Mouse (Mus musculus): ENCODE measurements around the gene Ssrp1. TPM values are rescaled to one million over a fixed set of nuclear protein-coding genes. Genes with fewer than 3 reads are reported as not detected.

Ssrp1 gene
- total RNA-seq, 2 experiments from 2014 or later: 104 TPM

DNA sequence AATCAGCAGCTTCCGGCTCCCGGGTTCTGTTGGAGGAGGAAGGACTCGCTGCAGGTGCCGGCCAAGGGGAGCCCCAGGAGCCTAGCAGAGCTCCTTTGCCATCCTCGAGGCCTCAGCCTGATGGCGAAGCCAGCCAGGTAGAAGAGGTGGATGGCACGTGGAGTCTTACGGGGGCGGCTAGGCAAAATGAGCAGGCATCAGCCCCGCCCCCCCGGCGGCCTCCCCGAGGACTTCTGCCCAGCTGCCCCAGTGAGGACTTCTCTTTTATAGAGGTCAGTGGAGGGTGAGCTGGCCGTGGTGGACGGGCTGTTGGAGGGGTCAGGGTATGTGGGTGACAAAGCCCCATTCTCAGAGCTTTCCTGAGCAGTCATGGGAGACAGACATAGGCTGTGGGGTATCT lies 33.1 kb downstream of the Ssrp1 start:
- no peak for DNase-seq (ENCODE audit: low spot score in 2 of 2)

DNA sequence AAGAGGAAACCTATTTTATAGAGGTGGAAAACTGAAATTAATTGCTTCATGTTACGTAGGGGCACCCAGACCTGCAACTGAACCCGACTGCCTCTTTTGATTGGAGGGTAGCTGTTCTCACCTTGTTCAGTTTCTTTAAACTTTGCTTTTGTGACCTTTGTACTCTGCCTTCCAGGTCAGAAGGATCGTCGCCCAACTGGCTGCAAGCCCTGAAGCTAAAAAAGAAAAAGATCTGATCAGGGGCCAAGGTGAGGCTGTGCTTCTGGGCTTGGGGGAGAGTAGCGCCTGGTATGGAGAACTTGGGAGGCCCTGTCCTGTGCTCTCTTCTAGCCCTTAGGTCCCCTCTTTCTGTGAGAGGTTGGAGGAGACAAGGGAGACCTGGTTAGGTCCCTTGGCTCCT lies 34.9 kb downstream of the Ssrp1 start:
- DNase-seq (ENCODE audit: low spot score in 2 of 2): no peak

DNA sequence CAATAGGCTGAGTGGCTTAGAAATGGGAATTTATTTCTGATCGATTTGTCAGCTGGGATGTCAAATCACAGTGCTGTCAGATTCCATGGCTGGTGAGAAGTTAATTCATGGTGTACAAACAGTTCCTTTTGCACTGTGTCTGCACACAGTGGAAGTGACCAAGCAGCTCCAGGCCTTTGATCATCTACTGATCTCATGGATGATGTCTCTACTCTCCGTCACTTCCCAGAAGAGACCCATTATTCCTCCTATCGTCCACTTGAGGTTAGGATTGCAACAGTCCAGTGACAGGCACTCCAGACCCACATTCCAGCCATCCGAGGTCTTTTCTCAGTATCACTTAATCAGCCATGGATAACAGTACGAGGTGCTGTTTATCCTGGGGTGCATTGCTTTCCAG lies 36.7 kb downstream of the Ssrp1 start:
- DNase-seq (ENCODE audit: low spot score in 2 of 2): no peak

DNA sequence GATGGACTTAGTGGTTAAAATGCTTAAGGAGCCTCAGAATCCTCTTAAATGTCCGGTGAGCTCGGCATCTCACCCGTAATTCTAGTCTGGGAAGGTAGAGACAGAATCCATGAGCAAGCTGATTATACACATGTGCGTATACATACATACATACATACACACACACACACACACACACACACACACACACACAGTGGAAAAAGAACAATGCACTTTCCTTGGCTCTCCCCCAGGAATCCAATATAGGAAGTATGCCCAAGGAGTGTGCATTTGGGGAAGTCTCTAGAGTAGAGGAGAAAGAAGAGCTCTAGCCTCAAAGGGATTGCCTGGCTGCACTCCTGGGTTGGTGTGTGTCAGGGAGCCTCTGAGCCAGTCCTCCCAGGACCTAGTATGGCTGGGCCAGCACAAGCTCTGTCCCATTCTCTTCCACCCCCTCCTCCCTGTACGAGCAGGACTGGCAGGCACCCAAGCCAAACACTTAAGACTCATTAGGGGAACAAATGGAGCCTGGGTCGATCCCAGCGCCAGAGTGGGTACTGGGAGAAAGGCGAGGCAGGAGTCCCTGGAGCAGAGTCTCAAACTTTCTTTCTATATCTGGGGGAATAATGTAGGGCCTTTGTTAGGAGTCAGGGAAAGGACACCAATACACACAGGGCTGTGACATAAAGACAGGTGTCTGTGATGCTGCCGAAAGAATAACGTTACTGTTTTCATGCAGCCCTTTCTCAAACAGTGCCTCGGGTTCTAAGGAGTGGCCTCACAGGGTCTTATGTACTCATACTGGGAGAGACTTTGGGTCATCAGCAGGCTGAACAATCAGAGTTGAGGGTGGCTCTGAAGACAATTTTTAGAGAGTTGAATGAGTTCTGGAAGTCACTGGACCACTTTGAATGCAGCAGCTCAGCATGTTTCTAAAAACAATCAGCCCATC lies 51.9 kb downstream of the Ssrp1 start:
- DNase-seq (ENCODE audit: low spot score in 2 of 2): peak in 1 of 2 experiments; percentile 43

DNA sequence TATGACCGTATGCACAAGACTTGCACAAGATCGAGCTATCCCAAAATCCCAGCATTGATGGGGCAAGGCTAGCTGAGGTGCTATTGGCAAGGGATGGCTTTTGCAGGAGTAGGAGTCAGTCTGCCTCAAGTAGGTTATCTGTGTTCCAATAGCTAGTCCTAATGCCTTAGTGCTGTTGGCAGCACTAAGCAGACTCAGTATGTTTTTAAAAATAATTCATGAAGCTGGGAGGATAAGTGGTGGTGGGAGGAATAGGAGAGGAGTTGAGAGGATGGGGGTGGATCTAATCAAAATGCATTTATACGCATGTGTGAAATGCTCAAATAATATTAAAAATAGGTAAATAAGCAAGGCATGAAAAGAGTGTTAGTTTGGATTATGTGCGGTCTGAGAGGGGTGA lies 54.3 kb downstream of the Ssrp1 start:
- no peak for DNase-seq (ENCODE audit: low spot score in 2 of 2)

DNA sequence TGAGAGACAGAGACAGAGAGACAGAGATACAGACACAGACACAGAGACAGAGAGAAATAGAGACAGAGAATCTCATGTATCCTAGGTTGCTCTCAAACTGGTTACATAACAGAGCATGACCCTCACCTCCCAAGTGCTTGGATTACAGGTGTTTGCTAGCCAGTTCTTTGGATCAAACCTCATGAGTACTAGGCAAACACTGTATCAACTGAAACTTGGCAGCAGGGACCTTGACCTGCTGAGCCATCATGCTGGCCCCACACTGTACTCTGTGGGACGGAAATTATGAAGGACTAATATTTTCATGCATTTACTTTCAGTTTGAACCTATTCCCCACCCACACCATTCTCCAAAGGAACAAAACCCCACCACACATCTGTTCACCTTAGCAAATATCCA lies 56.3 kb downstream of the Ssrp1 start:
- DNase-seq (ENCODE audit: low spot score in 2 of 2): no peak

DNA sequence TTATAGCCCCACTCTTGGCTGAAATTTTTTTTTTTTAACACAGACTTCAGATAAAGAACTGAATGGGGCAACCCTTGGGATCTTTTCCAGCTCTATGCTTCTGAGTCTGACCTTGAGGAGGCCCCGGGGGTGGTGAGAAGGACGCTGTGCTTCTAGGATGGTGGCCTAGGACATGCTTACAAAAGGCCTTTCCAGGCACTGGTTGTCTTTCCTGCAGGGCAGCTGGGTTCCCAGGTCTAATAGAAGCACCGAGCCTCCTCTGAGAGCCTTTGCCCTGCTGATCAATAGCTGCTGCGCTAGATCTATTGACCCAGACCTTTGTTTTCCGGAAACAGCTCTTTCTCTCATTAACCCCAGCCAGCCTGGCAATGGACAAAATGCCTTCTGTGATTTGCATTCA lies 58.9 kb downstream of the Ssrp1 start:
- no peak for DNase-seq (ENCODE audit: low spot score in 2 of 2)

Other genes starting within 250 kb of the Ssrp1 start
- gene Ube2l6, start 238.4 kb upstream of the Ssrp1 start, total RNA-seq (2021): 1 to 10 TPM; 4.1 to 4.5 TPM
- not detected for gene Smtnl1, start 214.6 kb upstream of the Ssrp1 start, total RNA-seq (2021)
- gene Timm10, start 210.2 kb upstream of the Ssrp1 start, total RNA-seq (2021): 10 to 100 TPM; 59.1 to 59.8 TPM
- gene Slc43a1, start 198.4 kb upstream of the Ssrp1 start, total RNA-seq (2021): under 1 TPM; 0.33 to 0.37 TPM
- gene Rtn4rl2, start 150.5 kb upstream of the Ssrp1 start, total RNA-seq (2021): 10 to 100 TPM; 92.5 to 99.2 TPM
- 1 to 10 TPM; 2.4 to 3.3 TPM for gene Slc43a3, start 100.7 kb upstream of the Ssrp1 start, total RNA-seq (2021)
- not detected for gene Prg2, start 56.8 kb upstream of the Ssrp1 start, total RNA-seq (2021)
- gene Prg3, start 49.0 kb upstream of the Ssrp1 start, total RNA-seq (2021): not detected
- gene P2rx3, start 228 bp downstream of the Ssrp1 start, total RNA-seq (2021): 1 to 10 TPM; 2.8 to 3.4 TPM
- gene Tnks1bp1, start 10.8 kb downstream of the Ssrp1 start, total RNA-seq (2021): 100 to 1,000 TPM; 128 to 141 TPM
- 1 to 10 TPM; 6.1 to 8.1 TPM for gene Aplnr, start 99.0 kb downstream of the Ssrp1 start, total RNA-seq (2021)
- gene Lrrc55, start 160.0 kb downstream of the Ssrp1 start, total RNA-seq (2021): 10 to 100 TPM; 23.0 to 26.1 TPM

Measured in layer of hippocampus, postnatal 14 days (tissue).